ENCODE assay signal across 8 mouse cellular contexts in the genomic region with DNA sequence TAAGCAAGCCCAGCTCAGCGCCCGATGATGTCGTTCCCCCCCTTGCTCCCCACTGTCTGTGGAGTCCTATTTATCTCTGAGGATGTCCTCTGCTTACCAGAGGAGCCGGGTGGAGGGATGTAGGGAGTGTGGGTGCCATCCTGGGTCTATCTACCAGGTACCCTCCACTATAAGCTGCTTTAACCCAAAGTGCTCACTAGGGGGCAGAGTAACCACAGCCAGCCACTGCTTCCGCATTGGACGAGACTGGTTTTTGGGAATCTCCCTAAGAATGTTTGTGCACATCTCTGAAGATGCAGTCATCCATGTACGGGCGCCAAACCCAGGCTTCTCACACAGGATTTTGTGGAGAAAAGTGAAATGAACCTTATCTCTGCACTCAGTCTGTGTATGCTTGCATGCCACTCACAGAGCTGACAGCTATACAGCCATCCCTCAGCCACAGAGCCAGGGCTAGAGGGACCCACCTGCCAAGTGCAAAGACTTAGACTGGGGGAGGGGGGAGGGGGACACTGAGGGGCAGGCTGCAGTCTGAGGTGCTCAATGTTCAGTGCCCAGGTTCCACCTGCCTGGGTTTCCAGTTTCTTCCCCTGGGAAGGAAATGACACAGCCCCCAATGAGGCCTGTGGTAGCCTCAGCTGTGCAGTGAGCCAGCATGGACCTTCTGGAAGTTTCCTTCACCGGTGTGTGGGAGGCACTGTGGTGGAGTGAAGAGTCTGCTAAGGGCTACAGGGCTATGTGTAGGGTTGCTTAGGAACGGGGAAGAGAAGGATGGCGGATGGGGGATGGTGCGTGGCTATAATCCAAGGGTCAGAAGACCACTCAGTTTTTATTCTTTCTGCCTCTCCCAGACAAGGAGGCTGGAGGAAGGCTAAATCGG. TPM values are rescaled to one million over a fixed set of nuclear protein-coding genes. Genes with fewer than 3 reads are reported as not detected.
DNase-seq lines count a peak whose midpoint lies in the region; ATAC-seq and TF ChIP-seq lines count a peak whose summit lies in the region.

No protein-coding gene starts in this region.

- peak; percentile 68 for DNase-seq in layer of hippocampus, adult 11-12 months (ENCODE audit: low spot score)
- no peak for DNase-seq in layer of hippocampus, adult 9-10 months (ENCODE audit: low spot score)
- DNase-seq in brain, embryonic 14.5 days (ENCODE audit: low read depth) = peak; percentile 74
- DNase-seq in layer of hippocampus, postnatal 14 days (ENCODE audit: low spot score in 2 of 2) = peak; percentile 73 to 76
- peak; percentile 13 for DNase-seq in splenic B cell, adult 2 months (ENCODE audit: low read depth, low spot score)

- no peak for TF ChIP-seq POLR2A in brain, embryonic 14.5 days (IDR thresholded peaks at IDR 0.05; ENCODE audit: borderline replicate concordance, extremely low read depth, insufficient read depth, insufficient read length, poor library complexity, severe bottlenecking)

- peaks cover 5% of the 10 kb centered on the region for H3K4me1 ChIP-seq in forebrain, embryonic 12.5 days
- peaks cover 5% of the 10 kb centered on the region for H3K4me1 ChIP-seq in hindbrain, embryonic 12.5 days

- peak; percentile 85 for TF ChIP-seq CTCF in brain, embryonic 14.5 days (IDR thresholded peaks at IDR 0.05; ENCODE audit: borderline replicate concordance, extremely low read depth, insufficient read depth, insufficient read length)

- H3K27ac ChIP-seq in forebrain, embryonic 12.5 days = no peak overlapping the region
- no peak overlapping the region for H3K27ac ChIP-seq in hindbrain, embryonic 12.5 days

- H3K9ac ChIP-seq in forebrain, embryonic 12.5 days = no peak overlapping the region
- H3K9ac ChIP-seq in hindbrain, embryonic 12.5 days = no peak overlapping the region

- H3K4me3 ChIP-seq in forebrain, embryonic 12.5 days (replicated peaks) = no peak overlapping the region
- H3K4me3 ChIP-seq in hindbrain, embryonic 12.5 days = no peak overlapping the region

- H3K36me3 ChIP-seq in forebrain, embryonic 12.5 days (replicated peaks) = peaks cover 21% of the 10 kb centered on the region
- peaks cover 4% of the 10 kb centered on the region; the same call in 1 of the 2 replicates for H3K36me3 ChIP-seq in hindbrain, embryonic 12.5 days
- no peaks in the 10 kb centered on the region for H3K36me3 ChIP-seq in splenic B cell, adult 2 months (ENCODE audit: control insufficient read depth, insufficient read depth, low read length, poor library complexity, severe bottlenecking)

- peak; percentile 57; the same call in 1 of the 2 replicates for ATAC-seq in forebrain, embryonic 12.5 days (ENCODE audit: low FRiP score)
- peak; percentile 52 for ATAC-seq in hindbrain, embryonic 12.5 days (ENCODE audit: low FRiP score)
- ATAC-seq in megakaryocyte-erythroid progenitor cell, adult 5-6 weeks (replicated peaks; ENCODE audit: low FRiP score, low TSS enrichment, poor library complexity, severe bottlenecking) = peak; percentile 58

- H3K9me3 ChIP-seq in forebrain, embryonic 12.5 days = no peaks in the 10 kb centered on the region
- H3K9me3 ChIP-seq in hindbrain, embryonic 12.5 days (replicated peaks) = no peaks in the 10 kb centered on the region

- no peaks in the 10 kb centered on the region for H3K27me3 ChIP-seq in forebrain, embryonic 12.5 days
- no peaks in the 10 kb centered on the region for H3K27me3 ChIP-seq in hindbrain, embryonic 12.5 days
- no peaks in the 10 kb centered on the region for H3K27me3 ChIP-seq in splenic B cell, adult 2 months (ENCODE audit: control insufficient read depth, insufficient read depth, low read length, poor library complexity, severe bottlenecking)

- no peak overlapping the region for H3K4me2 ChIP-seq in forebrain, embryonic 12.5 days
- H3K4me2 ChIP-seq in hindbrain, embryonic 12.5 days (replicated peaks) = no peak overlapping the region

- 53% methylated on average over 13 of the region's 13 CpGs for WGBS in forebrain, embryonic 12.5 days
- WGBS in hindbrain, embryonic 12.5 days = 52% methylated on average over 13 of the region's 13 CpGs

RNA-seq across cellular contexts. Expression of gene Mcf2l, which starts 23.1 kb away (rescaled TPM):
- polyA plus RNA-seq in brain, embryonic 14.5 days (2012; rRNA removed) = 114 and 189 TPM in 2 replicates
- polyA plus RNA-seq in forebrain, embryonic 12.5 days (2016; fragmentation: Nextera tagmentation; extraction: Ambion mirVana) = 90.2 and 110 TPM in 2 replicates
- 98.3 TPM in 2 replicates for polyA plus RNA-seq in hindbrain, embryonic 12.5 days (2016; fragmentation: Nextera tagmentation; extraction: Ambion mirVana)
- total RNA-seq in layer of hippocampus, postnatal 14 days (2021) = 100 to 1,000 TPM; 242 to 256 TPM
- 0.37 and 1.5 TPM in 2 replicates for total RNA-seq in megakaryocyte-erythroid progenitor cell, adult 5-6 weeks (2014; fragmentation: Nextera tagmentation)
- 0.23 and 1.3 TPM in 2 replicates for total RNA-seq in megakaryocyte-erythroid progenitor cell, adult 5-6 weeks (2017)
